Mouse (Mus musculus): ENCODE measurements around the gene Spem1.

The Spem1 gene

DNA sequence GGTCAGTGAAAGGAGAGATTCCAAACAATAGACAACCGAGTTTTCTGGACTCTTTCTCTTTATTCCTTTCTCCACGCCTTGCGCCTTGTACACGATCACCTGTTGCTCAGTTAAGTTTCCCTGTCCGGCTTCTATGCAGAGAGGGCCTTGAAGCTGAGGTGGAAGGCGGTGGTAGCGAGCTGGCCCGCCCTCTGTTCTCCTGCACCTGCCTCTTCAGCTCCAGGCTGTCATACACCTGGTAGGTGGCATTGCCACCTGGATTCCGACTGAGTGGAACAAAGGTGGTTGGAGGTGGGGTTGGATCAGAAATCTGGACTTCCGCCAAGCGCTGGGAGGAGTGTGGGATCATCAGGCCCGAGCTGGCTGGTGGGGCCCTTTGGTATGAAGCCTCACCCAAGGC, 5.5 kb downstream of the Spem1 start:
- POLR2A ChIA-PET: interaction anchor here (0.7 to 5.4 kb wide), 38 partner anchors 8 to 405 kb away, joined by 3 to 54 read pairs (median 4); partner anchors contain the start of genes Nlgn2 (in 2 of the 4), Tmem102 (in 2 of the 4), Tmem256 (in 2 of the 4) and 2810408A11Rik (in 1 of the 4)
- CTCF ChIA-PET: interaction anchor here in 3 of 4 experiments (0.6 to 2.0 kb wide), 10 partner anchors 10 to 251 kb away, joined by 3 to 11 read pairs (median 3); partner anchors contain the start of genes Tmem102 (in 2 of the 3) and Tmem256 (in 1 of the 3)

DNA sequence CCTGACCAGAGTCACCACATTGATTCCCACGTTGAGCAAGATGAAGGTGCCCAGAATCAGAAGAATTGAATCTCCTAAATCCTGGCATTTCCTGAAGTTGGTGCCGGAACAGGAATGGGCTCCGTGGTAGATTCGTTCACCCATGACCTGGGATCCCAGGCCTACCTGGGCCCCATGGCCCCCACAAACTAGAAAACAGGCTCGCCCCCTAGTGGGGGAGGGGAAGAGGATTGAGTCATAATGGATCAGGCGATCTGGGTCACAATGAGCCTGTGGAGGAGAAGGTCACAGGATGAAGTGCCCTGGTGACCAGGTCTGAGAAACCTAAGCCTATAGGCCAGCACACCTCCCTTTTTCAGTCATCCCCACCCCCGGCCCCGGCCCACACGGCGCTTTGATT, 6.8 kb downstream of the Spem1 start, which contains the start of gene Gm39566:
Gene Gm39566 (minus strand): TSS at position 144 of the 400 bp plus-strand sequence.
- CTCF ChIA-PET: interaction anchor here in 2 of 4 experiments (0.8 to 1.9 kb wide), 5 partner anchors 10 to 96 kb away, joined by 3 to 8 read pairs (median 4); partner anchors contain the start of genes Tmem102 (in 1 of the 2) and Tmem95 (in 1 of the 2)
- POLR2A ChIA-PET: interaction anchor here in 2 of 4 experiments (0.7 to 5.4 kb wide), 16 partner anchors 8 to 56 kb away, joined by 3 to 54 read pairs (median 6); partner anchors contain the start of genes Nlgn2 (in 2 of the 2), Tmem102 (in 2 of the 2), Tmem256 (in 2 of the 2) and Fgf11 (in 1 of the 2)

DNA sequence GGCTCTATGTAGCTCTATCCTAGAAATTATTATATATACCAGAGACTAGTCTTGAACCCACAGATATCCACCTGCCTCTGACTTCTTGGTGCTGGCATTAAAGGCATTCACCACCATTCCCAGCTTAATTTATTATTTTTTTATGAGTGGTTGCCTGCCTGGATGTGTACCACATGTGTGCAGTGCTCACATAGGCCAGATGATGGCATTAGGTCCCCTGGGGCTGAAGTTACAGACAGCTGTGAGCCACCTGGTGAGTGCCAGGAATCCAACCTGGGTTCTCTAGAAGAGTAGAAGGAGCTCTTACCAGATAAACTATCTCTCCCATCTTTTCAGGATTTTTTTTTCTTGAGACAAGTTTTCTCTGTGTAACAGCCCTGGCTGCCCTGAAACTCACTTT, 11.7 kb downstream of the Spem1 start:
- POLR2A ChIA-PET: interaction anchor here in 3 of 4 experiments (0.6 to 3.2 kb wide), 24 partner anchors 9 to 485 kb away, joined by 3 to 17 read pairs (median 4); partner anchors contain the start of genes Nlgn2 (in 2 of the 3), Tmem256 (in 2 of the 3), Fgf11 (in 1 of the 3) and Slc2a4 (in 1 of the 3)

DNA sequence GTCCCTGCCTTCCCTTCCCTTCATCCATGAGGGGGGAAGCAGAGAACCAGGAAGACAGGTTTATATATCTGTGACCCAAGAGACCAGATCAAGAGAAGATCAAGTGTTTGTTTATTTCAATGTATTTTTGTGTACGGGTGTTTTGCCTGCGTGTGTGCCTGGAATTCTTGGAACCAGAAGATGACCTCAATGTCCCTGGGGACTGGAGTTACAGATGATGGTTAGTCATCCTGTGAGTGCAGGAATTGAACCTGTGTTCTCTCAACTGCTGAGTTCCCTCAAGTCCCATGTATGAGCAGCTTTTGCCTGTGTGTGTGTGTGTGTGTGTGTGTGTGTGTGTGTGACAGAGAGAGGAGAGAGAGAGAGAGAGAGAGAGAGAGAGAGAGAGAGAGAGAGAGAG, 14.3 kb downstream of the Spem1 start:
- CTCF ChIA-PET: no interaction called here
- POLR2A ChIA-PET: interaction anchor here in 2 of 4 experiments (0.6 to 12.8 kb wide), 5 partner anchors 9 to 69 kb away, joined by 3 to 168 read pairs (median 27); partner anchors contain the start of genes Polr2a (in 1 of the 2), Slc35g3 (in 1 of the 2) and Tmem95 (in 1 of the 2)

More for the DNA sequence above, 11.7 kb downstream of the Spem1 start:
- CTCF ChIA-PET: interaction anchor here in 3 of 4 experiments (0.8 to 2.2 kb wide), 6 partner anchors 67 to 139 kb away, joined by 3 to 12 read pairs (median 4); partner anchors contain the start of gene Tmem95 (in 2 of the 3)

DNA sequence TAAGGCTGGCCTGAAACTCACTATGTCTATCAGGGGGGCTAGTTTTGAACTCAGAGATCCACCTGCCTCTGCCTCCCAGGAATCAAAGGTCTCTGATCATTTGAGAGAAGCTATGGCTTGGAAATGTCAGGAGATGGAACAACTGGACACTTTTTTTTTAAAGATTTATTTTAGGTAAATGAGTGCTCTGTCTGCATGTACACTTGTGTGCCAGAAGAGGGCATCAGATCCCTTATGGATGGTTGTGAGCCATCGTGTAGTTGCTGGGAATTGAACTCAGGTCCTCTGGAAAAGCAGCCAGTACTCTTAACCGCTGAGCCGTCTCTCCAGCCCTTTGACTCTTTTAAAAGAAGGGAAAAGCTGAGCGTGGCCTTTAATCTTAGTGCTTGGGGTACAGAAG, 15.6 kb downstream of the Spem1 start:
- CTCF ChIA-PET: interaction anchor here (0.6 to 4.2 kb wide), 25 partner anchors 10 to 215 kb away, joined by 3 to 27 read pairs (median 4); partner anchors contain the start of genes Tmem95 (in 2 of the 4), Kctd11 (in 1 of the 4), Tmem256 (in 1 of the 4) and Tnk1 (in 1 of the 4)
- POLR2A ChIA-PET: interaction anchor here in 3 of 4 experiments (0.7 to 12.8 kb wide), 39 partner anchors 8 to 191 kb away, joined by 3 to 168 read pairs (median 6); partner anchors contain the start of genes 2810408A11Rik (in 2 of the 3), Chrnb1 (in 2 of the 3), Gm39566 (in 2 of the 3) and Neurl4 (in 2 of the 3)

DNA sequence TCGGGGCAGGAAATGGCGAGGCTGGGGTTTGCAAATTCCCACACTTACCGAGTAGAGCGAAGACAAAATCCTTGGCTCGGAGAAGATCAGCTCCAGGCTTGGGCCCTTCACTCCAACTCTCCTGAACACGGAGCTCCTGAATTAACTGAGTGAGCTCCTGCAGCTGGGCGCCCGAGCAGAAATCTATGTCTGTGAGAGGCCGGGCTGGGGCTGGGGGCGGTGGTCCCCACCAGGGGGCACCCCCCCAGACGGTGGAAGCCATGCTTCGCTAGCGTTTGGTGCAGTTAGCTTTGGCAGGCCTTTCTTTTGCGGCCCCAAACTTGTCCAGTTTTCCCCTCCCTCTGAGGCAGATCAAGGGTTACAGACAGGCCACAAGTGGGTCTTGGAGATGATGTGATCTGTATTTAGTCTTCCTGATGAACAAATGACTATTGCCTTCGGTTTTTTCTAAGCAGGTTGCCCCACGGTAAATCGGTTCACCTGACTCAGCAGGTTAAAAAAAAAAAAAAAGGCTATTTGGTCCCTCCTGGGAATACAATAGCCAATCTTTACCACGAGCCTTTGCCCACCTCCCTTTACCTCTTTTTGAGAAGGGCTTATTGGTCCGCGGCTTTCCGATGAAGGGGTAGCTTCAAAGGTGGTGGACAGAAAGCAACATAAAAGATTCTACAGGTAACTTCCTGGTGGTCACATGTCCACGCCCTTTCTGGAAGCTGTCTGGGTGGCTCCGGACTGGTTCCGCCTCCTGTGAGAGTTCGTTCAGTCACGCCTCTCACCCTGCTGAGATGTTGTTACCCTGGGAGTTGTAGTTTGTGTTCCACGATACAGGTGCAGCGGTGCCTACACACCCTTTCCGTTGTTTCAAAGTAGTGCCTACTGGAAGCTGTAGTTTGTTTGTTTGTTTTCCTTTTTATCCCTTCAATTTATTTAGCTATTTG, 16.7 kb downstream of the Spem1 start, which contains the start of gene Tmem102:
Gene Tmem102 (minus strand): TSS at position 653 of the 938 bp plus-strand sequence.
- CTCF ChIA-PET: interaction anchor here (0.5 to 4.2 kb wide), 33 partner anchors 10 to 627 kb away, joined by 3 to 27 read pairs (median 4); partner anchors contain the start of genes Tmem95 (in 2 of the 4), Gm39566 (in 1 of the 4), Kctd11 (in 1 of the 4) and Tnk1 (in 1 of the 4)
- POLR2A ChIA-PET: interaction anchor here (0.7 to 12.8 kb wide), 63 partner anchors 8 to 228 kb away, joined by 3 to 168 read pairs (median 4); partner anchors contain the start of genes Nlgn2 (in 3 of the 4), Tmem256 (in 3 of the 4), 2810408A11Rik (in 2 of the 4) and Chrnb1 (in 2 of the 4)

DNA sequence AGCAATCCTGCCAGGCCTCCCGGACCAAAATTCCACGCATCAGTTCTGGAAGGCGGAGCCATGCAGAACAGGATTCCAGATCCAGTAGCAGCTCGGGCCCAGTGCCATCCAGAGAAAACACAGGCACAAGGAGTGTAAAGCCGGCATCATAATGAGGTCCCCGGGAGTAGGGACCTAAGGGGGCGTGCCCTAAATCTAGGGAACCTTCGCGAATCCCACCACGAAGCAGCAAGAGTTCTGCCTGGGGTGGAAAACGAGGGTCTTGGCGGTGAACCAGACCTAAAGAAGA, 17.4 kb downstream of the Spem1 start:
- CTCF ChIA-PET: interaction anchor here in 2 of 4 experiments (1.0 to 4.2 kb wide), 8 partner anchors 19 to 144 kb away, joined by 3 to 27 read pairs (median 10); partner anchors contain the start of genes Tmem95 (in 2 of the 2) and Slc2a4 (in 1 of the 2)

DNA sequence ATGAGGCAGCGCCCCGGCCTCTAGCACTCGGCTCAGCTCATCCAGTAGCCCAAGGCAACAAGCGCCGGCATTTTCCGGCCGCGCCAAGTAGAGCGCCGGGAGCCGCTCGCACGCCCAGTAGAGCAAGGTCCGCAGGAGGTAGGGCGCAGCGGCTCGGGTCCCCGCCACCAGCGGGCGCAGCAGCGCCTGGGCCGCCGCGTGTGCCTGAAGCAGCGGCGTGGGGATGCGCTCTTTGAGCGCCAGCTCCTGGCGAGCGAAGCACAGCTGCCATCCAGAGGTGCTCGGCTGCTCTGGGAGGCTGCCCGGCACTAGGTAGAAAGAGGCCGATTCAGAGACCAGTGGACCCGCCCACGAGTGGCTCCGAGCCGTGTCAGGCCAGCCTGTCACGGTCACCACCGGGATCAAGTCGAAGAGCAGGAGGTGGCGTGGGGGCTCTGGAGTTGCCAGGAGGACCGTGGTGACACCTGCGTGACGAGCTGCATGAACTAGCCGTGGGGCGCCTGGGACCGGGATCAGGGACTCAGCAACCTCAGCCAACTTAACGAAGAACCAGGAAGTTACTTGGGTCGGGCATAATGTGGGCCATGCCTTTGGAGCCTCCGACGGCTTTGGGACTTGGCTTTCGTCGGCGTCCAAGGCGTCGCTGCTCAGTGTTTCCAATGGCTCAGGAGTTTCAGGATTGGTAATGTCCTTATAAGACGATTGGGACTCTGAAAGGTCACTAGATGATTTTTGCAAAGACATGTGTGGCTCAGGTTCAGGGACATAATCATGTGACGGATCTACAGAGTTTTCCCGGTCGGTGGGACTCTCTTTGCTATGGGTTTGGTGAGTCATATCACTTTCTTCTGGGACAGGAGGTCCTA, 18.0 kb downstream of the Spem1 start:
- ChIA-PET POLR2A (interaction anchor here (0.7 to 12.8 kb wide), 57 partner anchors 9 to 240 kb away, joined by 3 to 168 read pairs (median 7); partner anchors contain the start of genes Chrnb1 (in 3 of the 4), Nlgn2 (in 2 of the 4), Polr2a (in 2 of the 4) and Tmem256 (in 2 of the 4)), CTCF (interaction anchor here in 3 of 4 experiments (0.5 to 4.2 kb wide), 18 partner anchors 10 to 223 kb away, joined by 3 to 27 read pairs (median 4); partner anchors contain the start of genes Tmem95 (in 2 of the 3), Gm39566 (in 1 of the 3), Nlgn2 (in 1 of the 3) and Polr2a (in 1 of the 3))

More for the DNA sequence above, 17.4 kb downstream of the Spem1 start:
- POLR2A ChIA-PET: interaction anchor here (0.7 to 12.8 kb wide), 37 partner anchors 9 to 228 kb away, joined by 3 to 168 read pairs (median 5); partner anchors contain the start of genes Chrnb1 (in 2 of the 4), Nlgn2 (in 2 of the 4), Polr2a (in 2 of the 4) and Tmem256 (in 2 of the 4)

DNA sequence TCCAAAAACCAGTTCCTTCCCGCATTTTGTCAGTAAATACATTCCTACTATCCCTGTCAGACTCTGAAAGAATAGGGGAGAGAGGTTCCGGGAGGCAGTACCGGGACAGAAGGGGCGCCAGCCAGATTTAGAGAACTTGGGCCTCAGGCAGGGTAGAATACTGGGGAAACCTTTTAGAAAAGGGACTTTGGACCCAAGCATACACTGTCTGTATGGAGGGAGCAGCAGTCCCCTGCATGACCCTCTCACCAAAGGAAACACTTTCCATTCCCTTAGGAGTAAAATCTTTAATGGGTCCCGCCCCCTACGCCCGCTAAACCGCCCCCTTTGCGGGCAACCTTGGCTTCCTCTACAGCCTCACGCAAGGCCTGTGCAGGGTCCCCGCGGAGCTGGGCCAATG, 18.7 kb downstream of the Spem1 start:
- CTCF ChIA-PET: interaction anchor here in 3 of 4 experiments (0.5 to 4.2 kb wide), 18 partner anchors 11 to 145 kb away, joined by 3 to 27 read pairs (median 4); partner anchors contain the start of genes Gm39566 (in 1 of the 3), Nlgn2 (in 1 of the 3), Polr2a (in 1 of the 3) and Slc2a4 (in 1 of the 3)
- POLR2A ChIA-PET: interaction anchor here (0.7 to 12.8 kb wide), 60 partner anchors 8 to 418 kb away, joined by 3 to 168 read pairs (median 6); partner anchors contain the start of genes Chrnb1 (in 3 of the 4), Nlgn2 (in 3 of the 4), Tmem256 (in 3 of the 4) and Eif5a (in 2 of the 4)

DNA sequence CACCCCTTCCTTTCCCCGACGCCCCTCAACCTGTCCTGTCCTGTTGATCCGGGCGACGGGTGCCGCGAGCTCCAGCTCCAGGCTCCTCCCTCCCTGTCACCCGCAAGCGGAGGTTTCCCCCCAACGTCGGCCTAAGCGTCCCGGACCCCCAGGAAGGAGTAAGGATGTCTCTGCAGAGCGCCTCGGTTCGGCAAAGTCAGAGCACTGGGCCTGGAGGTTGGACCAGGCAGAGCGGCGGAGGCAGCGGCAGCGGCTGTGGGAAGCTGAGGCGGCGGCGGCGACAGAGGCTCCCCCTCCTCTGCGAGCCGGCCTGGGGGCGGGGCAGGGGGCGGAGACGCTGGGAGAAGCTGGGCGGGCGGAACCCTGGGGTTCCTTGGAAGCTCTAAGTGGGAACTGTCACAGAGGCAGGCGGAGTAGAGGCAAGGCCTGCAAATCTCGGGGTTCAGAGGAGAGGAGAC, 19.3 kb downstream of the Spem1 start:
- CTCF ChIA-PET: interaction anchor here in 3 of 4 experiments (0.5 to 2.7 kb wide), 16 partner anchors 12 to 146 kb away, joined by 3 to 11 read pairs (median 4); partner anchors contain the start of genes Gm39566 (in 1 of the 3), Nlgn2 (in 1 of the 3), Slc2a4 (in 1 of the 3) and Tmem256 (in 1 of the 3)
- POLR2A ChIA-PET: interaction anchor here (0.6 to 12.8 kb wide), 65 partner anchors 9 to 723 kb away, joined by 3 to 168 read pairs (median 5); partner anchors contain the start of genes Nlgn2 (in 3 of the 4), Tmem256 (in 3 of the 4), 2810408A11Rik (in 2 of the 4) and Eif5a (in 2 of the 4)

DNA sequence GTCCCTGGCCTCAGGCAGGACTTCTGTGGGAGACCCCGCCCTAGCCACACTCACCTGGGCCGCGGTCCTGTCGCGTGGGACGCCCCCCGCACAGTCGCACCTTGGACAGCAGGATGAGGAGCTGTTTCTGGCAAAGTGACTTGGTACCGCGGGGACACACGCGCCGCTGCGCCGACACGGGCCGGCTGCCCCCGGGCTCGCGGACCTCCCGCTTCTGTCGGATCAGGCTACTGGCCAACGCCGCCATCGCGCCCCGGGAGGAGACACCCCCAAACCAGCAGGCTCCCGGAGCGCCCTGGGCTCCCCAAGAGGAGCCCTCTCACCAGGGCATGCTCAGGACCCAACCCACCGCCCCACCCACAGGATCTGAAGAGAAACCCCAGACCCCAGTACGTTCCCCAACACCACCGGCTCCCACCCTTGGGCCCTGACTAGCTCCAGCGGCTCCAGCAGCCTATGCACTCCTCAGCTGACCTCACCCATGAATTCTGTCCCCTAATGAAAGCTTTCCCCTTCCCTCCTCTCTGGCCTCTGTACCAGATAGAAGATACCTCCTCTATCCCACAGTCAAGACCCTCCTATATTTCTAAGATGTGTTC, 20.5 kb downstream of the Spem1 start, which contains the start of gene Fgf11:
Gene Fgf11 (minus strand): TSS at position 479 of the 599 bp plus-strand sequence.
- CTCF ChIA-PET: interaction anchor here in 2 of 4 experiments (0.5 to 2.5 kb wide), 5 partner anchors 16 to 144 kb away, joined by 3 to 11 read pairs (median 3); no protein-coding TSS in a partner anchor

DNA sequence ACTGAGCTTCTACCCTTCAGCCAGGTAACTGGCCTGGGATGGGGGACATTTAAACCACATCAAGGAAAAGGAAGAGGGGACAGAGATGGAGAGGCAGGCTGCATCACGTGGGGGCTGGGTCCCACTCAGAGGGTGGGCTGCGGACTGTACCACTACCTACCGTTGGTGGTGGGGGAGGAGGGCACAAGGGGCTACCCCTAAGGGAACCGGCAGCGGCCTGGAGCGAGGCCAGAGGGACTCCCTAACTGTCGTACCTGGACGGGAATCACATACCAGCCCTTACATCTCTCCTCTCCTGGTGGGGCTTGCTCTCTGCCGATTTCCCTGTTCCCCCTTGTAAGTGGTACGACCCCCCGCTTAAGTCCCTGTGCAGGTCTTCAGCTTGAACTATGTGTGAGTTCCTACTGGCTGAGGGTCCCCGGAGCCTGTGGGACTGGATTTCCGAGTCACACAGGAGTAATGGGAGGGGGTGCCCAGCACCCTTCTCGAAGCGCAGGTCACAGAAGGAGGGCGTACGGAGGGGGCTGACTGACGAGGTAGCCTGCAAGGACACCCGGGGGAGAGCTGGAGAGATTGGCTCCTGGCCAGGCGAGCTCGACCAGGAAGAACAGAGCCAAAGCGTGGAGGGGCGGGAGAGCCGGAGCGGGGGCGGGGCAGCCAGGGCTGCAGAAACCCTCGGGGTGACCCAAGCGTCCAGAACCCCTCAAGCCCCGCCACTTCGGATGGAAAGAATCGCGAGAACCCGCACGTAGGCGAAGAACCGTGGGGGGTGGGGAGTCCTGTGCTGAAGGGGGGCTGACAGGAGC, 21.4 kb downstream of the Spem1 start:
- CTCF ChIA-PET: interaction anchor here in 2 of 4 experiments (0.6 to 1.7 kb wide), 5 partner anchors 58 to 401 kb away, joined by 3 to 7 read pairs (median 3); partner anchors contain the start of genes Fxr2 (in 1 of the 2) and Tnk1 (in 1 of the 2)
- POLR2A ChIA-PET: interaction anchor here (0.6 to 12.8 kb wide), 68 partner anchors 9 to 664 kb away, joined by 3 to 168 read pairs (median 5); partner anchors contain the start of genes Nlgn2 (in 3 of the 4), Tmem256 (in 3 of the 4), 2810408A11Rik (in 2 of the 4) and Eif5a (in 2 of the 4)

More for the DNA sequence above, 20.5 kb downstream of the Spem1 start, which contains the start of gene Fgf11:
- POLR2A ChIA-PET: interaction anchor here (0.5 to 12.8 kb wide), 49 partner anchors 9 to 196 kb away, joined by 3 to 168 read pairs (median 7); partner anchors contain the start of genes Nlgn2 (in 3 of the 4), Tmem256 (in 3 of the 4), Polr2a (in 2 of the 4) and Slc35g3 (in 2 of the 4)

DNA sequence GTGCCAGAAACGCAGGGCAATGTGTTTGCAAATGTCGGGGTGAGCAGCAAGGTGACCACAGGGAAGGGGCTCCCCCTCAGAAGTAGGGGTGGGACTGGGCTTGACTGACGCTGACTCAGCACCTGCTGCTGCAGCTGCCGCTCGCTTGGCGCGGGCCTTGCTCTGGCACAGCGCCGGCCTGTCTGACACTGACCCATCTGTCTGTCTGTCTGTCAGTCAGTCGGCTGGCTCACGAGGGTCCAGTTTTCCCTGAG, 21.9 kb downstream of the Spem1 start:
- CTCF ChIA-PET: interaction anchor here in 3 of 4 experiments (0.6 to 1.7 kb wide), 9 partner anchors 47 to 390 kb away, joined by 3 to 7 read pairs (median 5); partner anchors contain the start of genes Fxr2 (in 1 of the 3) and Tnk1 (in 1 of the 3)
- POLR2A ChIA-PET: interaction anchor here (0.5 to 12.8 kb wide), 59 partner anchors 10 to 610 kb away, joined by 3 to 168 read pairs (median 6); partner anchors contain the start of genes Nlgn2 (in 3 of the 4), Tmem256 (in 3 of the 4), 2810408A11Rik (in 2 of the 4) and Eif5a (in 2 of the 4)

Measured in embryonic stem cell, embryonic (primary cell).